Mouse (Mus musculus) urinary bladder, postnatal 10 days (tissue): ENCODE data around the gene Snupn.

Source experiments
- DNase-seq: peaks from one replicate; pipeline ENCODE4 v3.0.0; 2022; ENCODE audit warnings: low spot score

The Snupn gene

DNA sequence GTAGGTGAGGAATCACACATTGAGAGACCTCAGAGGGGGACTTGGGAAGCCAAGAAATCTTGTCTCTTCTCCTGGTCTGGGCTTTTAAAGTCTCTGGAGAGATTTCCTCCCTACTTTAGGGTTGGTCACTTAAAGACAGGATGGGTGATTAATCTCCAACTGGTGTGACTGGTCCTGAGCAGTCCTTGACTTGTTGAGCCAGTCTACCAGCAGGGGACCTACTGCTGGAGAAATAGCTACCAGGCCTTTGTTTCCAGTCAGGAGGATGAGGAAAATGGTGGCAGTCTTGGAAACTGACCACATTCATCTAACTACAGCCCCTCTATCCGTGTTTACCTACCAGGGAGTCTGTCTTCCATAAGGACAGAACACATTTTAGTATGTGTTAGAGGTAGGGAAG is 61.7 kb downstream of the Snupn start:
- no peak for DNase-seq

DNA sequence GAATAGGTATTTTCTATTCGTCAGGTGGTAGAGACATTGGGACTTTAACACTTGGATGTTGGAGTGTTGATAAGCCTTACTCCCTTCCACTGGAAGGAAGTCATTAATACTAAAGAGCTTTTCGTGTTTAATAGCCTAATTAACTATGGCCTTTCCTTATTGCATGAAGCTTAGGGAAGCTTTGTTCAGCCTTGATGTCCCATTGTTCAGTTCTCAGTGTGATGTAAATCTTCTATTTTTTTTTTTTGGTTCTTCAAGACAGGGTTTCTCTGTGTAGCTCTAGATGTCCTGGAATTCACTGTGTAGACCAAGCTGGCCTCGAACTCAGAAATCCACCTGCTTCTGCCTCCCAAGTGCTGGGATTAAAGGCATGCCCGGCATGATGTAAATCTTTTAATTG is 62.2 kb downstream of the Snupn start:
- DNase-seq = no peak

DNA sequence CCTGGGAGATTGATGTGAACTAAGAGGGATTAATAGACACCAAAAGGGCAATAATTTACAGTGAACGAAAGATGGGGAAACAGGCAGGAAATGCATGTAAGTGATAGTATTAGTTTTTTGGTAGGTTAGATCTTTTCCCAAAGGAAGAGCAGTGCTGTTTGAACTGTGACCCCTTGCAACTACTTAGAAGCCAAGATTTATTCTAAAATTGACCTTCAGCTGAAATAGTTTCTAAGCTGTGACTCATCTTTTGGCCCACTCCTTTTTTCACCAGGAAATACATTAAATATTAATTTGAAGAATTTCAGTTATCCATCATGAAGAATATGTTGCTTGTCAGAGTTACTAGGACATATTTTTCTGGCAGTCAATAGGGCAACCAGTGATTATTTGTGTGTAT is 63.1 kb downstream of the Snupn start:
- DNase-seq = no peak

DNA sequence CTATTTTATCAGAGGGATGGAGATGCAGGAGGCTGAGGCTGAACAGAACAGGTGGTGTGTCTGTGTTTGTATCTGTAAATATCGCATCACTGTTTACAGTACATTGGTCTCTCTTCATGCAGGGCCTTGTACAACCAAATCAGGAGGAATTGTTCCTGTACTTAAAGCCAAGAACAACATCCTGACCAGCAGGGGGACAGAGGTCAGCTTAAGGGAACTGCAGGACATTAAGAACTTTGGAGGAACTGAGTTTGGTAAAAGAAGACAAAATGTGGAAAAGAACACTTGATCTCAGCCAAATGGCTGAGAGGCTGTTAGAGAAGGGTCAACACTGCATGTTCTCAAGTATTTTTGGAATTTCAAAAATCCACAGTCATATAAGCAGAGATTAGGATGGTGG is 64.1 kb downstream of the Snupn start:
- DNase-seq = no peak

DNA sequence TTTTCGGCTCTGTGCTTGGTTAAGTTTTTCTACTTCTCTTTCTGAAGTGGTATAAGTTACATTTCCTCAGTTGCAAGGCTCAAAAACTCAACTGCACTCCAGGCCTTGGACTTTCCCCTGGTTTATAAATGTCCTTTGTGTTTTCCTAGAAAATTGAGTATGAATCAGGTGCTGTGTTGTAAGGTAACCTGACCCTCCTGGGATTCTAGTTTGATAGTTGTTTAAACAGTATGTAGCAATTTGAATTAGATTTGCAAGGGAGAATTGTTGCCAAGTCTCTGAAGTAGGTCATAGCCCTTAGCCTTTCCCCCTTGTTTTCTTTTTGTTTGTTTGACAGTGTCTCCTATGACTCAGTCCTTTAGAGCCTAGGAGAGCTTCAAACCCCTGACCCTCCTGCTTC is 67.0 kb downstream of the Snupn start:
- DNase-seq = no peak

DNA sequence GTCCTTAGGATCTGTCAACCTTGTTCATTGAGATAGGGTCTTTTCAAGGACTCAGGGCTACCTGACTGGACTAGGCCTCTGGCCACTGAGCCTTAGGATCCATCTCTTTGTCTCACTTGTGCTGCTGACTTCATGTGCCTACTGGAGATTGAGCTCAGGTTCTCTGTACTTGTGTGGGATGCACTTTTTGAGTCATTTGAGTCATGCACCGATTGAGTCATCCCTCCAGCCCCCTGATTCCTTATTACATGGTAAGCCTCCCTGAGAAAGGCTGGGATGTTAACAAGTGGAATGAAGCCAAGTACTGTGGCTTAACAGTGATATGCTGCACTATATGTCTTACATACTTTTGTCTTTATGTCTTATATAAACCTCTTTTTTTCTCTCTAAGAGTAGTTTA is 81.1 kb downstream of the Snupn start:
- no peak for DNase-seq
